Mouse (Mus musculus) E14TG2a.4 (cell line): ENCODE data around the gene Tsr2.

Source experiments
- H3K27me3 ChIP-seq: 2 replicates; pipeline ENCODE4 v1.6.1; 2014; ENCODE audit warnings: low read length, control low read depth; ENCODE audit not compliant: insufficient read depth
- H3K36me3 ChIP-seq: 2 replicates; pipeline ENCODE4 v1.6.1; 2014; ENCODE audit warnings: low read length, control low read depth; ENCODE audit not compliant: insufficient read depth
- H3K4me1 ChIP-seq: replicated peaks from 2 replicates; pipeline ENCODE4 v1.6.1; 2014; ENCODE audit warnings: low read depth, low read length, control low read depth
- H3K4me3 ChIP-seq: replicated peaks from 2 replicates; pipeline ENCODE4 v1.5.1; 2014; ENCODE audit warnings: mild to moderate bottlenecking, low read length
- H3K9me3 ChIP-seq: 2 replicates; pipeline ENCODE4 v1.6.1; 2014; ENCODE audit warnings: low read length, control low read depth
- CTCF ChIP-seq: conservative IDR thresholded peaks from 2 replicates; pipeline ENCODE4 v1.5.1; 2014; ENCODE audit warnings: low read length
- NANOG ChIP-seq: IDR thresholded peaks from 2 replicates; pipeline ENCODE4 v1.6.1; 2014; ENCODE audit warnings: borderline replicate concordance, low read length, mixed read lengths
- POU5F1 ChIP-seq: IDR thresholded peaks from 2 replicates; pipeline ENCODE4 v1.6.1; 2014; ENCODE audit warnings: low read length, borderline replicate concordance

The Tsr2 gene

GRCm38 (mm10) chrX:151085599-151085998 is 10.7 kb downstream of the Tsr2 start:
- H3K4me1 ChIP-seq: peaks cover 26% of the 10 kb centered on the region
- H3K27me3 ChIP-seq: no peaks in the 10 kb centered on the region
- TF ChIP-seq NANOG (no peak), POU5F1 (no peak), CTCF (no peak)
- no peaks in the 10 kb centered on the region for H3K9me3 ChIP-seq
- peaks cover 99% of the 10 kb centered on the region for H3K36me3 ChIP-seq
- no peak overlapping the region for H3K4me3 ChIP-seq

GRCm38 (mm10) chrX:151076941-151077485 is 19.3 kb downstream of the Tsr2 start:
- Histone ChIP-seq H3K9me3 (no peaks in the 10 kb centered on the region), H3K4me3 (no peak overlapping the region), H3K27me3 (no peaks in the 10 kb centered on the region), H3K36me3 (peaks cover 95% of the 10 kb centered on the region), H3K4me1 (no peaks in the 10 kb centered on the region)
- TF ChIP-seq NANOG: no peak
- no peak for TF ChIP-seq CTCF
- TF ChIP-seq POU5F1: no peak

GRCm38 (mm10) chrX:151076007-151076406 is 20.3 kb downstream of the Tsr2 start:
- no peak overlapping the region for H3K4me3 ChIP-seq
- no peak for TF ChIP-seq NANOG
- no peak for TF ChIP-seq CTCF
- TF ChIP-seq POU5F1: no peak
- no peaks in the 10 kb centered on the region for H3K27me3 ChIP-seq
- H3K4me1 ChIP-seq: no peaks in the 10 kb centered on the region
- no peaks in the 10 kb centered on the region for H3K9me3 ChIP-seq
- peaks cover 94% of the 10 kb centered on the region for H3K36me3 ChIP-seq

GRCm38 (mm10) chrX:151067876-151068275 is 28.5 kb downstream of the Tsr2 start:
- peaks cover 87% of the 10 kb centered on the region for H3K36me3 ChIP-seq
- peaks cover 5% of the 10 kb centered on the region; the same call in 1 of the 2 replicates for H3K4me1 ChIP-seq
- TF ChIP-seq NANOG (no peak), POU5F1 (no peak), CTCF (no peak)
- no peak overlapping the region for H3K4me3 ChIP-seq
- no peaks in the 10 kb centered on the region for H3K9me3 ChIP-seq
- H3K27me3 ChIP-seq: no peaks in the 10 kb centered on the region

GRCm38 (mm10) chrX:151066071-151066666 is 30.2 kb downstream of the Tsr2 start:
- Histone ChIP-seq H3K4me1 (peaks cover 13% of the 10 kb centered on the region), H3K36me3 (peaks cover 86% of the 10 kb centered on the region), H3K27me3 (no peaks in the 10 kb centered on the region), H3K9me3 (no peaks in the 10 kb centered on the region), H3K4me3 (no peak overlapping the region)
- no peak for TF ChIP-seq CTCF
- no peak for TF ChIP-seq NANOG
- TF ChIP-seq POU5F1: no peak

- no peaks in the 10 kb centered on the region for H3K9me3 ChIP-seq
- H3K4me1 ChIP-seq: peaks cover 27% of the 10 kb centered on the region
- peaks cover 86% of the 10 kb centered on the region for H3K36me3 ChIP-seq
- no peak overlapping the region for H3K4me3 ChIP-seq
- TF ChIP-seq NANOG (no peak), CTCF (no peak), POU5F1 (no peak)
- H3K27me3 ChIP-seq: no peaks in the 10 kb centered on the region
These were observed 34.6 kb downstream of the Tsr2 start for GRCm38 (mm10) chrX:151061615-151062299.

- TF ChIP-seq CTCF (no peak), NANOG (no peak), POU5F1 (no peak)
- no peak overlapping the region for H3K4me3 ChIP-seq
These were observed 37.0 kb downstream of the Tsr2 start for GRCm38 (mm10) chrX:151059346-151059745.

GRCm38 (mm10) chrX:151055559-151055958 is 40.8 kb downstream of the Tsr2 start:
- TF ChIP-seq CTCF (no peak), POU5F1 (no peak), NANOG (no peak)
- H3K27me3 ChIP-seq: no peaks in the 10 kb centered on the region
- peaks cover 64% of the 10 kb centered on the region for H3K4me1 ChIP-seq
- H3K9me3 ChIP-seq: no peaks in the 10 kb centered on the region
- peaks cover 94% of the 10 kb centered on the region for H3K36me3 ChIP-seq
- no peak overlapping the region for H3K4me3 ChIP-seq

More at GRCm38 (mm10) chrX:151059346-151059745, 37.0 kb downstream of the Tsr2 start:
- peaks cover 39% of the 10 kb centered on the region for H3K4me1 ChIP-seq
- H3K9me3 ChIP-seq: no peaks in the 10 kb centered on the region
- H3K27me3 ChIP-seq: no peaks in the 10 kb centered on the region
- H3K36me3 ChIP-seq: peaks cover 91% of the 10 kb centered on the region

GRCm38 (mm10) chrX:151054489-151054888 is 41.9 kb downstream of the Tsr2 start:
- Histone ChIP-seq H3K4me3 (no peak overlapping the region; the same call in 1 of the 2 replicates), H3K36me3 (peaks cover 86% of the 10 kb centered on the region), H3K27me3 (no peaks in the 10 kb centered on the region), H3K9me3 (no peaks in the 10 kb centered on the region), H3K4me1 (peaks cover 63% of the 10 kb centered on the region)
- TF ChIP-seq NANOG (no peak), CTCF (no peak), POU5F1 (no peak)
